Mouse (Mus musculus) gastrocnemius, postnatal 10 days (tissue): ENCODE data around the gene Zfp429. TPM values are rescaled to one million over a fixed set of nuclear protein-coding genes. Genes with fewer than 3 reads are reported as not detected.
"Not testable (repeated sequence)": the region's sequence is repeated elsewhere in the genome, so short reads cannot be mapped to it uniquely, and the experiment has no call there.

ENCODE experiments used
- DNase-seq: peaks from one replicate; pipeline ENCODE4 v3.0.0; 2021; ENCODE audit warnings: mixed read lengths
- long read RNA-seq, 2 experiments: library from polyadenylated mRNA; stranded (forward); transcript quantifications; one replicate each; pipeline ENCODE4 v2.0.0; 2021
- total RNA-seq, 2 experiments: library from RNA; stranded (reverse); gene quantifications; 2 replicates each; pipeline ENCODE4 v1.2.3; 2021

Gene Zfp429
- total RNA-seq = 1 to 10 TPM; 1.2 to 1.4 TPM
- long read RNA-seq, experiment 1, partial matches to known transcripts = 0 of 2 reads
- long read RNA-seq, experiment 1, other reads (novel, unspliced or antisense) = 2 of 2 reads
- long read RNA-seq, experiment 2, partial matches to known transcripts = 0 of 2 reads
- long read RNA-seq, experiment 2, other reads (novel, unspliced or antisense) = 1 of 2 reads

DNA sequence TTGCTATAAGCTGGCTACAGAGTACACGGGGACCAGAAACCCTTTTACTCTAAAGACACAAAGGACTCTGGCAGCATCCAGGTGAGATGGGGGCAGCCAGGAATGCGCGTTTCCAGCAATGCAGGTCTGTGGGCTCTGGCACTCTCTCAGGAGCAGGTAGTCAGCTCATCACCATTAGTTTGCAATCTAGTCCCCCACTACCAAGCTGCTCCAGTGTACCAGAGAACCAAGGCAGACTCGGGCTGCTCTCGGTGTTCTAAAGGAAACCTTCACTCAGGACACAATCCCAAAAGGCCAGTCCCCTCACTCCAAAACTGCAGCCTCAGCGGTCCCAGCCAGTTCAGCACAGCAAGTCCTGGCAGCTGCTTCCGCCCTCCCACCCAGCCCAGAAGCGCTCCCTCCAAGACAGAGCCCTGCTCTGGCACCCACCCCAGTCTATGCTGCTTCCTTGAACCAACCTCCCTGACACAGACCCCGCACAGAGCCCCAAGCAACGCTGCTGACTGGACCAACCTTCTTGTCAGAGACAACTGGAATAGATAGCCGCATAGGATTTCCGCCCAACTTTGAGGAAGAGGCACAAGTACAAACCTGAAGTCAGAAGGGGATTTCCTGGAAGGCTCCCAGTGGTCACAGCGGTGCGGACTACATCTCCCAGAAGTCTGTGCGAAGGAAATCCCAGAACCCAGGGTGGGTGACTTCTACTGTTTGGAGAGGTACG lies at the start of gene Zfp429:
Zfp429 (minus strand) TSS at position 637 of the 721 bp plus-strand sequence.
- peak; percentile 72 for DNase-seq

- not testable (repeated sequence) for DNase-seq
Measured at GRCm38 (mm10) chr13:67437095-67437494, 37.5 kb upstream of the Zfp429 start.

GRCm38 (mm10) chr13:67428116-67428515 lies 28.5 kb upstream of the Zfp429 start:
- DNase-seq = no peak

GRCm38 (mm10) chr13:67425699-67426098 lies 26.1 kb upstream of the Zfp429 start:
- DNase-seq = not testable (repeated sequence)

GRCm38 (mm10) chr13:67422532-67422931 lies 22.9 kb upstream of the Zfp429 start:
- DNase-seq = not testable (repeated sequence)

GRCm38 (mm10) chr13:67421207-67421857 lies 21.7 kb upstream of the Zfp429 start, which contains the start of gene Zfp459:
Gene Zfp459, minus strand, starts transcription at chr13:67421418.
- no peak for DNase-seq

- DNase-seq = no peak
Measured at GRCm38 (mm10) chr13:67420558-67421206, 21.1 kb upstream of the Zfp429 start.

DNA sequence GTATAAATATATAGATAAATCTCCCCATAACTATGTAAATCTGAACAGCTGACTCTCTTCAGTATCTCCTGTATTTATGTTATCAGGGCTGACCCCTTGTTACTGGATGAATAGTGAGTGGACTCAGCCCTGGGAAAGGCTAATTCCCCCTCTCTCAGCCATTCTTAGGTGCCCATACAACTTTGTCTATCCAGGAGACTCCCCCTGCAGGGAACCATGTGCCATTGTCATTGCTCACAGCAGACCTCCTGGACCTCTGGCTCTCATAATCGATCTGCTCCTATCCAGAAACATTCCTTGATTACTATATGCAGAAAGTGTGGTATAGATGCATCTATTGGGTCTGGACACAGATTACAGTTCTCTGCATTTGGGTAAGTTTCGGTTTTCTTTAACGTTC lies 17.2 kb upstream of the Zfp429 start:
- no peak for DNase-seq

- DNase-seq = no peak
Measured at GRCm38 (mm10) chr13:67415759-67416158, 16.1 kb upstream of the Zfp429 start.

DNA sequence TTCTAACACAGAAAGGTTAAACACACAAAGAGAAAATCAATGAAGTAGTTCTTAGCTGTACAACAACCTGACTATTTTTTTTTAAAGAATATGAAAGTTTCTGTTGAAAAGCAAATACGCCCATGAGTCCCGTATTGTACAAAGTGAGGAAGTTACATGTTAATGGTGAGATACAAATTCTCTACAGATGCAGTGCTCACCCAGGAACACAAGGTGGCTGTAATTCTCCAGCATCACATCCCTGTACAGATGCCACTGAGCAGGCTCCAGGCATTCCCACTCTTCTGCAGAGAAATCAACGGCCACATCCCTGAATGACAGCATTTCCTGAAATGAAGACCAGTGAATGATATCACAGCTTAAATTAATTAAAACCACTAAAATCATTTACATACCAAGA lies 14.0 kb upstream of the Zfp429 start:
- DNase-seq = not testable (repeated sequence)

- DNase-seq = not testable (repeated sequence)
Measured at GRCm38 (mm10) chr13:67376255-67376654, 23.4 kb downstream of the Zfp429 start.

GRCm38 (mm10) chr13:67375050-67375911 lies 24.3 kb downstream of the Zfp429 start, which contains the start of the genes Gm28041 and Zfp456:
Gene Gm28041, minus strand, starts transcription at chr13:67375733.
Gene Zfp456, minus strand, starts transcription at chr13:67375810.
- DNase-seq = peak; percentile 23

GRCm38 (mm10) chr13:67360131-67360744 lies 39.4 kb downstream of the Zfp429 start, which contains the start of the genes Gm28044 and Zfp953:
Gene Gm28044, minus strand, starts transcription at chr13:67360536.
Gene Zfp953, minus strand, starts transcription at chr13:67360605.
- peak; percentile 81 for DNase-seq

DNA sequence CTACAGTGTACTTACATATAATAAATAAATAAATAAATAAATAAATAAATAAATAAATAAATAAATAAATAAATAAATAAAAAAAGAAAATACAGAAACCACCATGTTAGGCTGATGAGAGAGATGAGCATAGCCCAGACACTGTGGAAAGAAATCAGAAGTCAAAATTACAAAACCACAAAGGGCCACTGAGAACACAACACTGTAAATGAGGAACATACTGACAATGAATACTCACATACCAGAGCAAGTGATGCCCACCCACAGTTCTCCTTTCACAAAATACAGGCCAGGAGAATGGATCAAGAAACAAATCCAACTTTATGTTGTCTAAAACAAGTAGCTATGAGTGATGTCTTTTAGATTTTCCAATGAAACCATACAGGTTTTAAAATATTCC lies 47.8 kb downstream of the Zfp429 start:
- no peak for DNase-seq

DNA sequence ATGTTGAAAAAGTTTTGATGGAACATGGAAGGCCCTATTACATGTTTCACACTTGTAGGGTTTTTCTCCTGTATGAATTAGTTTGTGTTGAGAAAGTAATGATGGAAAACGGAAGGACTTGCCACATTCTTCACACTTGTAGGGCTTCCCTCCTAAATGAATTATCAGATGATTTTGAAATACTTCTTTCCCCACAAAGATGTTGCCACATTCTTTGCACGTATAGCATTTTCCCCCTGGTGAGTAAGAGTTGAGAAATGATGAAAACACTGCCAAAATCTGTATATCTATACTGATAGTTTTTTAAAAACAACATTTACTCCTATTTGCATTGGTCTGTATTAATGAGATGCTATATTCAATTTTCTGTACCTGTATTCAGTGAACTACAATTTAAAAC lies 56.2 kb downstream of the Zfp429 start:
- DNase-seq = no peak

Other genes with a start within 250 kb of the Zfp429 start
- 1 to 10 TPM; 1.4 to 2.1 TPM for gene Rsl1, start 226.6 kb downstream of the Zfp429 start, total RNA-seq
- under 1 TPM; 0.66 to 0.72 TPM for gene Zfp455, start 205.3 kb downstream of the Zfp429 start, total RNA-seq
- gene Zfp458, start 121.4 kb downstream of the Zfp429 start, total RNA-seq = 1 to 10 TPM; 1.9 to 2.3 TPM
- gene Zfp457, start 93.3 kb downstream of the Zfp429 start, total RNA-seq = 1 to 10 TPM; 1.4 to 1.7 TPM
- gene Zfp595, start 67.2 kb downstream of the Zfp429 start, total RNA-seq = 1 to 10 TPM; 1.5 to 2.0 TPM
- gene Gm28044, start 39.3 kb downstream of the Zfp429 start, total RNA-seq = under 1 TPM in 1 of 2 experiments, not detected in 1; 0.77 TPM
- 1 to 10 TPM; 1.1 to 1.2 TPM for gene Zfp953, start 39.2 kb downstream of the Zfp429 start, total RNA-seq
- gene Gm28041, start 24.1 kb downstream of the Zfp429 start, total RNA-seq = not detected
- under 1 TPM; 0.45 to 0.73 TPM for gene Zfp456, start 24.0 kb downstream of the Zfp429 start, total RNA-seq
- gene Zfp459, start 21.6 kb upstream of the Zfp429 start, total RNA-seq = under 1 TPM; 0.23 to 0.32 TPM
- gene Zfp874a, start 51.8 kb upstream of the Zfp429 start, total RNA-seq = 1 to 10 TPM; 3.9 to 4.1 TPM
- gene Zfp874b, start 84.4 kb upstream of the Zfp429 start, total RNA-seq = 1 to 10 TPM; 7.2 to 7.7 TPM
- gene Zfp58, start 100.7 kb upstream of the Zfp429 start, total RNA-seq = 1 to 10 TPM; 3.6 to 5.0 TPM
- gene Gm26965, start 126.3 kb upstream of the Zfp429 start, total RNA-seq = not detected
- 1 to 10 TPM; 6.3 to 7.0 TPM for gene Zfp87, start 126.4 kb upstream of the Zfp429 start, total RNA-seq
- gene Zfp748, start 154.0 kb upstream of the Zfp429 start, total RNA-seq = 1 to 10 TPM; 3.3 to 4.6 TPM
- gene Zfp729b, start 209.9 kb upstream of the Zfp429 start, total RNA-seq = 1 to 10 TPM; 3.3 to 3.7 TPM
- gene Gm49345, start 237.9 kb upstream of the Zfp429 start, total RNA-seq = 1 to 10 TPM in 1 of 2 experiments, under 1 TPM in 1; 0.70 to 1.8 TPM
- 1 to 10 TPM; 3.9 to 5.2 TPM for gene Zfp729a, start 238.0 kb upstream of the Zfp429 start, total RNA-seq